Mouse (Mus musculus) testis, adult 10 weeks (tissue): ENCODE measurements around the gene Hs6st1. TPM values are rescaled to one million over a fixed set of nuclear protein-coding genes. Genes with fewer than 3 reads are reported as not detected.

Experiments
- polyA plus RNA-seq: library from polyadenylated mRNA; stranded (reverse); fragments of 350-450 nt; fragmentation: Illumina TruSeq; extraction: RNeasy Lipid Tissue Mini Kit (QIAGEN cat#74804); gene quantifications from one replicate; pipeline ENCODE4 v1.2.3, GENCODE M21; 2014; ENCODE audit warnings: low read depth, low replicate concordance

Gene Hs6st1
- 1.0 TPM for polyA plus RNA-seq

DNA sequence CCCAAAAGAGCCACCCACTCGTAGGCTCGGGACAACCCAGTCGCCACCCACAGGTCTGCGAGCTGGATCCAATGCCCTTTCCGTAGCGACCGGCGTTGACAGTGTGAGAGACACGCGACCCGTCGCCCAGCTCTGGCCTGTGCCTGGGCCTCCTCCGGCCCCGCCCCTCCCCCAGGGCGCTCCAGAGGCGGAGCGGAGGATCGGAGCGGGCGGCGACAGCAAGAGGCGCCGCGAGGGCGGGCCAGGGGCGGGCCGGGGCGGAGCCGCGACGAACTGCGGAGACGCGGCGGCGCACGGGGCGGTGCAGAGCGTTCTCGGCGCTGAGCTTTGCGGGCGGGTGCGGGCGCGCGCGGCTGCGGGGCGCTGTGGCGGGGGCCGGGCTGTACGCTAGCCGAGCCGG, at the start of gene Hs6st1:
Gene Hs6st1 (plus strand): TSS at position 325 of the 400 bp plus-strand sequence.

Other genes starting within 250 kb of the Hs6st1 start
- gene Uggt1, start 176.3 kb downstream of the Hs6st1 start, polyA plus RNA-seq = 24.1 TPM
- 0.25 TPM for gene Neurl3, start 206.3 kb downstream of the Hs6st1 start, polyA plus RNA-seq
- gene Arid5a, start 239.3 kb downstream of the Hs6st1 start, polyA plus RNA-seq = 0.21 TPM